Mouse (Mus musculus) macrophage (primary cell): ENCODE data around the gene Prkaa1. TPM values are rescaled to one million over a fixed set of nuclear protein-coding genes. Genes with fewer than 3 reads are reported as not detected.
"Not testable (repeated sequence)": the region's sequence is repeated elsewhere in the genome, so short reads cannot be mapped to it uniquely, and the experiment has no call there.

Source experiments
- H3K27ac ChIP-seq: fragments of 350-480 bp; formaldehyde crosslinking; 2 replicates; pipeline ENCODE4 v1.9.0; 2021
- H3K36me3 ChIP-seq: fragments of 350-480 bp; formaldehyde crosslinking; 2 replicates; pipeline ENCODE4 v1.9.0; 2021; ENCODE audit errors: inconsistent target
- H3K4me3 ChIP-seq: fragments of 350-480 bp; formaldehyde crosslinking; 2 replicates; pipeline ENCODE4 v1.9.0; 2021; ENCODE audit errors: inconsistent target
- H3K79me2 ChIP-seq: fragments of 350-480 bp; formaldehyde crosslinking; 2 replicates; pipeline ENCODE4 v1.9.0; 2021; ENCODE audit errors: inconsistent target
- WGBS: methylation state at CpG from one replicate; pipeline ENCODE4 v1.1.7; 2026; ENCODE audit warnings: inconsistent platforms; ENCODE audit not compliant: missing documents; 5-methylcytosine and 5-hydroxymethylcytosine counted together
- polyA plus RNA-seq: library from polyadenylated mRNA; stranded (reverse); fragments of 250-400 nt; gene quantifications from 3 replicates; pipeline ENCODE4 v1.2.4, GENCODE M21; 2018; ENCODE audit warnings: inconsistent platforms

Prkaa1 gene
- polyA plus RNA-seq, 1 experiment from 2014 or later = 23.3 TPM

DNA sequence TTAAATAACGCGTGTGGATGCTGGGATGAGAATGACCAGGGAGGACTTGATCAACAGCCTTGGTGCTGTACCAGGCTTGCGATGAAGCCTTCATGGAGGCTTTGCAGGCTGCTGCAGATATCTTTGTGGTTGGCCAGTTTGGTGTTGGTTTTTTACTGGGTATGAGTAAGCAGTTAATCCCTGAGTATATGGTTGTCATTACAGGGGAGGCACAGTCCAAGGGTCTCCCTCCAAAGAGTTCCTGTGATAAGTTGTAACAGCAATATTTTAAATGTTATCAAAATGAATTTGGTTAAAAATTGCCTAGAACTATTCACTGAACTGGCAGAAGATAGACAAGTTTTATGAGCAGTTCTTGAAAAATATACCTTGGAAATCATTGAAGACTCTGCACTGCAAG lies 65.5 kb downstream of the Prkaa1 start:
- H3K4me3 ChIP-seq = no peak overlapping the region
- no peak overlapping the region for H3K27ac ChIP-seq
- 98% methylated on average over 3 of the region's 3 CpGs for WGBS
- H3K79me2 ChIP-seq = peaks cover 8% of the 10 kb centered on the region; the same call in 1 of the 2 replicates
- peaks cover 17% of the 10 kb centered on the region; the same call in 1 of the 2 replicates for H3K36me3 ChIP-seq

DNA sequence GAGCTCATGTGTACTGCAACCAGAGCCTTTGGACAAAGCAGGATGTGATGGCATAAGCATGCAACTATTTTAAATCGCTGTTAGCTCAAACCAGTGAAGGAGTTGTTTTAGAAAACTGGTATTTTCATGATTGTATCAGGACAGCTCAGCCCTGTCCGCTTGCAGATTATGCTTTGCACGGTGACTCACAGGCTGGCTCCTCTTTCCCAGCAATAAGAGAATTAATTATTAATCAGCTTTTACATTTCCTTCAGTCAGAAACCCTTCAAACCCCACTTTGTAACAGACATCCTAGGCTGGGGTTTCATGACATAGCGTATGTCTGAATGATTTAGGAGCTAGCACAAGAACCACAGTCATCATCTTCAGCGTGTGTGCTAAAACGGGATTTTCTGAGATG lies 76.8 kb downstream of the Prkaa1 start:
- 95% methylated on average over 6 of the region's 6 CpGs for WGBS
- Histone ChIP-seq H3K36me3 (no peaks in the 10 kb centered on the region; the same call in 1 of the 2 replicates), H3K79me2 (no peaks in the 10 kb centered on the region), H3K27ac (no peak overlapping the region), H3K4me3 (no peak overlapping the region)

DNA sequence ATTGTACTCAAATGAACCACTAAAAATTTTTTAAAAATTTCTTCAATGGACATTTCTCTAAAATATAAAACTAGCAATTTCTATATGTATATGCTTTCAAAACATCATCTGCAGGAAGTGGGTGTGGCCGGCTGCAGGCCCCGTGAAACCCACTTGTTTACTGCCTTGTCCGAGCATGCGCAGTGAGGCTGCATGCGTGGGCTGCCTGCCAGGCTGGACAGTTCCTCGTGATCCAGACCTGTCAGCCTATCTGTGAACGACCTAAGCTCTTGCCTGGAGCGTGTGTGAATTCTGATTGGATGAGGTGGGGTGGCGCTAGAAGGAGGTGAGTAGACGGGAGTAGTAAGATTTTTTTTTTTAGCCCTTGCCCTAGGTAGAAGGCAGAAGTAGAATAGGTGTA lies 87.1 kb downstream of the Prkaa1 start:
- H3K36me3 ChIP-seq = peaks cover 24% of the 10 kb centered on the region
- not testable (repeated sequence) for H3K4me3 ChIP-seq, H3K27ac ChIP-seq
- H3K79me2 ChIP-seq = peaks cover 15% of the 10 kb centered on the region; the same call in 1 of the 2 replicates
- 86% methylated on average over 10 of the region's 10 CpGs for whole genome bisulfite sequencing

Other genes starting within 250 kb of the Prkaa1 start
- gene Mroh2b, start 245.1 kb upstream of the Prkaa1 start, polyA plus RNA-seq = not detected in 3 replicates
- gene C7, start 80.1 kb upstream of the Prkaa1 start, polyA plus RNA-seq = not detected in 3 replicates
- gene Card6, start 35.3 kb upstream of the Prkaa1 start, polyA plus RNA-seq = 1.9 to 5.0 TPM (median 4.0 TPM) in 3 replicates
- 263 to 496 TPM (median 486 TPM) in 3 replicates for gene Rpl37, start 27.2 kb upstream of the Prkaa1 start, polyA plus RNA-seq
- 23.6 to 34.6 TPM (median 34.1 TPM) in 3 replicates for gene Ttc33, start 41.7 kb downstream of the Prkaa1 start, polyA plus RNA-seq
- 3.1 to 11.0 TPM (median 6.2 TPM) in 3 replicates for gene Ptger4, start 100.3 kb downstream of the Prkaa1 start, polyA plus RNA-seq